Mouse (Mus musculus): ENCODE results near the gene Twnk. TPM values are rescaled to one million over a fixed set of nuclear protein-coding genes. Genes with fewer than 3 reads are reported as not detected.
A peak's percentile ranks its signal among the peaks of the same experiment; 100 is the strongest.

Twnk gene
- total RNA-seq, 2 experiments from 2014 or later: 18.0 to 25.4 TPM

GRCm38 (mm10) chr19:45048644-45049365 is 43.3 kb downstream of the Twnk start:
- Histone ChIP-seq H3K27ac (peak overlapping the region; percentile 99), H3K4me3 (peak overlapping the region; percentile 76)
- no peak for TF ChIP-seq CTCF (IDR thresholded peaks at IDR 0.05)
- intact Hi-C loops (cut with DNase I): no loop called here
- DNase-seq: peak; percentile 33

GRCm38 (mm10) chr19:45049523-45049922 is 44.1 kb downstream of the Twnk start:
- intact Hi-C loops (cut with DNase I): no loop called here
- peak overlapping the region; percentile 99 for H3K27ac ChIP-seq
- peak; percentile 38 for DNase-seq
- H3K4me3 ChIP-seq: peak overlapping the region; percentile 76
- no peak for TF ChIP-seq CTCF (IDR thresholded peaks at IDR 0.05)

GRCm38 (mm10) chr19:45053451-45053850 is 48.0 kb downstream of the Twnk start:
- intact Hi-C loops (cut with DNase I): no loop called here
- no peak for DNase-seq
- TF ChIP-seq CTCF (IDR thresholded peaks at IDR 0.05): no peak
- Histone ChIP-seq H3K4me3 (no peak overlapping the region), H3K27ac (no peak overlapping the region)

GRCm38 (mm10) chr19:45054892-45055690 is 49.6 kb downstream of the Twnk start:
- Histone ChIP-seq H3K4me3 (no peak overlapping the region), H3K27ac (0 out of 2 replicates have a peak overlapping the region, but pooled peaks have one; percentile 1)
- DNase-seq: no peak
- intact Hi-C loops (cut with DNase I): no loop called here
- TF ChIP-seq CTCF (IDR thresholded peaks at IDR 0.05): no peak

- intact Hi-C loops (cut with DNase I): no loop called here
- peak overlapping the region; percentile 95 for H3K27ac ChIP-seq
- peak; percentile 83 for TF ChIP-seq CTCF (IDR thresholded peaks at IDR 0.05)
- H3K4me3 ChIP-seq: peak overlapping the region; percentile 40; the same call in 1 of the 2 replicates
- DNase-seq: no peak
These were observed 50.9 kb downstream of the Twnk start for GRCm38 (mm10) chr19:45056364-45056763.

GRCm38 (mm10) chr19:45056908-45057698 is 51.6 kb downstream of the Twnk start:
- DNase-seq: no peak
- no peak for TF ChIP-seq CTCF (IDR thresholded peaks at IDR 0.05)
- intact Hi-C loops (cut with DNase I): no loop called here

GRCm38 (mm10) chr19:45057724-45058112 is 52.3 kb downstream of the Twnk start:
- Histone ChIP-seq H3K27ac (peak overlapping the region; percentile 95), H3K4me3 (peak overlapping the region; percentile 79)
- TF ChIP-seq CTCF (IDR thresholded peaks at IDR 0.05): no peak
- intact Hi-C loops (cut with DNase I): loop anchor here (2.0 kb wide), 2 partner anchors 15 to 41 kb away; no protein-coding TSS in a partner anchor
- peak; percentile 68 for DNase-seq

More at GRCm38 (mm10) chr19:45056908-45057698, 51.6 kb downstream of the Twnk start:
- Histone ChIP-seq H3K27ac (peak overlapping the region; percentile 95), H3K4me3 (peak overlapping the region; percentile 79)

GRCm38 (mm10) chr19:45058113-45058839 is 52.8 kb downstream of the Twnk start:
- H3K4me3 ChIP-seq: peak overlapping the region; percentile 79
- DNase-seq: peak; percentile 93
- H3K27ac ChIP-seq: peak overlapping the region; percentile 95
- TF ChIP-seq CTCF (IDR thresholded peaks at IDR 0.05): no peak
- intact Hi-C loops (cut with DNase I): loop anchor here (2.0 kb wide), 2 partner anchors 15 to 41 kb away; no protein-coding TSS in a partner anchor

- Histone ChIP-seq H3K27ac (peak overlapping the region; percentile 95), H3K4me3 (peak overlapping the region; percentile 79)
- intact Hi-C loops (cut with DNase I): loop anchor here (2.0 kb wide), 2 partner anchors 14 to 42 kb away; no protein-coding TSS in a partner anchor
- no peak for DNase-seq
- no peak for TF ChIP-seq CTCF (IDR thresholded peaks at IDR 0.05)
These were observed 53.4 kb downstream of the Twnk start for GRCm38 (mm10) chr19:45058841-45059240.

Other genes with a start within 250 kb of the Twnk start
- gene Pax2, start 249.6 kb upstream of the Twnk start, total RNA-seq (2021): not detected
- 10 to 100 TPM; 11.9 to 14.5 TPM for gene Slf2, start 74.5 kb upstream of the Twnk start, total RNA-seq (2021)
- gene Sema4g, start 16.6 kb upstream of the Twnk start, total RNA-seq (2021): under 1 TPM; 0.10 to 0.11 TPM
- gene Mrpl43, start 779 bp downstream of the Twnk start, total RNA-seq (2021): 10 to 100 TPM; 31.0 to 42.5 TPM
- 10 to 100 TPM; 21.0 to 29.3 TPM for gene Lzts2, start 8.8 kb downstream of the Twnk start, total RNA-seq (2021)
- 1 to 10 TPM; 5.9 to 6.8 TPM for gene Pdzd7, start 40.1 kb downstream of the Twnk start, total RNA-seq (2021)
- 10 to 100 TPM; 17.1 to 25.1 TPM for gene Sfxn3, start 41.8 kb downstream of the Twnk start, total RNA-seq (2021)
- gene Kazald1, start 69.6 kb downstream of the Twnk start, total RNA-seq (2021): 1 to 10 TPM; 4.2 to 5.9 TPM
- not detected for gene Tlx1, start 145.0 kb downstream of the Twnk start, total RNA-seq (2021)
- 10 to 100 TPM; 46.0 to 66.8 TPM for gene Lbx1, start 230.1 kb downstream of the Twnk start, total RNA-seq (2021)